Mouse (Mus musculus) brain, adult 2 months (tissue): ENCODE results near the gene Gm10644.
"Not testable (repeated sequence)": the region's sequence is repeated elsewhere in the genome, so short reads cannot be mapped to it uniquely, and the experiment has no call there.

Experiments used
- DNase-seq: peaks from one replicate; pipeline ENCODE4 v3.0.0; 2011; ENCODE audit warnings: low read depth, low spot score

Gm10644 gene

DNA sequence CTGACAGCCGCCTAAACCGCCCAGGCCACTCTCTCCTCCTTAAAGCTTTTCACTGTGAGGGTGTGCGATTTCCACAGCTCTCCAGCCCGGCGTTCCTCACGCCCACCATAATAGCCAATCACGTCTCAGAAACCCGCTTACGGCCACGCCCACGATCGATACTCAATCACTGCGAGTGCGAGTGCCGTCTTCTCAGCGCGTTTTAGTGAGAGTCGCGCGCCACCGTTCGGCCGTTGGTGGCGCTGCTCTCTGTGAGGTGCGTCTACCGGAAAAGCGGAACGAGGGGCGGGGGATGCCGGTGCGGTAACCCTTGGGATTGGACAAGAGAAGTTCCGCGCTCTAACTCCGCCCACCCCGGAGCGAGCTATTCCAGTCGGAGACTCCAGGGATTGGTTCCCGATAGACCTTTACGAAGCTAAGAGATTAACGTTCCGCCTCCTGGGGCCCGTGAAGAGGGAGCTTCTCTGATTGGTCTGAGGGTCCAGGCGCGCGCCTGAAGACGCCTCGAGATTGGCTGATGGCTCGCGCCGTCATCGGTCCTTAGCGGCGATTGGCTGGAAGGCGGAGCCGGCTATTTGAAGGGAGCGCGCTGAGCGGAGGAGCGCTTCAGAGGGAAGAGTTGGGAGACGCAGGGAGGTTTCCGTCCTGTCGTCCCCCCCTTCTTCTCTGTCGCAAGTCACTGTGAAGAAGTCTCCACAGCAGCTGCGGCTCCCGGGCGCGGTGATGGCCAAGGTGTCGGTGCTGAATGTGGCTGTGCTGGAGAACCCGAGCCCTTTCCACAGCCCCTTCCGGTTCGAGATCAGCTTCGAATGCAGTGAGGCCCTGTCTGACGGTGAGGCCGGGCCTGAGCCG lies at the start of gene Gm10644, which contains the start of gene Asf1b:
Gene Gm10644 (minus strand): TSS at position 100 of the 852 bp plus-strand sequence.
Gene Asf1b (plus strand): TSS at position 402 of the 852 bp plus-strand sequence.
- DNase-seq: peak; percentile 100

DNA sequence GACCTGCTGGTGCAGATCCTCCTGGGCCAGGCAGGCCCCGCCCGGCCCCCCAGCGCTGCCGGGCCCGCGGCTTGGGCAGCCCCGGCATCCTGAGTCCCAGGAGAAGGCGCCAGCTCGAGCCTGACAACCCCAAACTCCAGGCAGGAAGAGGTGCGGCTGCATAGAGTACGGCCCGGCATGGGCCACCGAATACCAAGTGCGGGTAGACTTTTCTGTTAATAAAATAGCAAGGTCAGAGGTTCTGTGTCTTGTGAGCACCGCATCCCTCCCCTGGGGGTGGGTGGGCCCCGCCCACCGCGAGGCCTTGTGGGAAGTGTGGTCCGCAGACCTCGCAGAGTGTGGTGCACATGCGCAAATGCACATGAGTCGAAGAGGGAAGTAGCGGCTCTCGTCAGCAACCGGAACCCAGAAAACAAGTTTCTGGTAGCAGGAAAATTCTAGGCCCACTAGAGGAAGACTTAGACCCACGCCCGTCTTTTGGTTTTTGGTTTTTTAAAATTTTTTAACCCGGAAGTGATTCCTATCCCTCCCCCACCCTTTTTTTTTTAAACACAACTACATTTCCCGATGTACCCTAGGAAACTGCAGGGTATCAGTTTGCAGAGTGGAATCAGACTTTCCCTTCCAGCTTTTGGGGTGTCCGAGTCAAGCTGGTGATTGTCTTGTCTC lies 49.7 kb upstream of the Gm10644 start:
- DNase-seq: peak; percentile 98

DNA sequence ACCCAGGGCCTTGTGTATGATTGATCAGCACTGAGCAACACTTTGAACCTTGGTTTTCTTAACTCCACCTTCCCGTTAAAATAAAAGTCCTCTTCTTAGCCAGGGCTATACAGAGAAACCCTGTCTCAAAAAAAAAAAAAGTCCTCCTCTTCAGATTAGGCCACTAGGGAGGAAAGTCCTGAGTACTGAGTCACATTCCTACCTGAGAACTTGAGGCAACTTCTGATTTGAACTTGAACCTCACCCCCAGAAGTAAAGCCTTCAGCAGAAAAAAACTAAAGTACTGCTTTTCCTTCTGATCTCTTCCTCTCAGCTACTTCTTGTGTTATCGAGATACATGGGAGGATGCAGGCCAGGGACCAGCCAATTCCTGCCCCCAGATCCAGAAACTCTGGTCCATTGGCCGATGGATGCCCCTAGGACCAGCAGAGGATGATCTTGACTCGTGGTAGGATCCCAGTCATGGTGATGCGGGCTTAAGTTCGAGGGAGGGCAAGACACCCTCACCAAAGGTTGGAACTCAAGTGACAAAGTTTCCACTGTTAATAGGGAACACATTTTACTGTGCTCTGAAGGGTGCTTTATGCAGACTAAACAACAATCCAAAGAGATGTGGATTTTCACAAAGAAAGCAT lies 48.7 kb upstream of the Gm10644 start:
- no peak for DNase-seq

DNA sequence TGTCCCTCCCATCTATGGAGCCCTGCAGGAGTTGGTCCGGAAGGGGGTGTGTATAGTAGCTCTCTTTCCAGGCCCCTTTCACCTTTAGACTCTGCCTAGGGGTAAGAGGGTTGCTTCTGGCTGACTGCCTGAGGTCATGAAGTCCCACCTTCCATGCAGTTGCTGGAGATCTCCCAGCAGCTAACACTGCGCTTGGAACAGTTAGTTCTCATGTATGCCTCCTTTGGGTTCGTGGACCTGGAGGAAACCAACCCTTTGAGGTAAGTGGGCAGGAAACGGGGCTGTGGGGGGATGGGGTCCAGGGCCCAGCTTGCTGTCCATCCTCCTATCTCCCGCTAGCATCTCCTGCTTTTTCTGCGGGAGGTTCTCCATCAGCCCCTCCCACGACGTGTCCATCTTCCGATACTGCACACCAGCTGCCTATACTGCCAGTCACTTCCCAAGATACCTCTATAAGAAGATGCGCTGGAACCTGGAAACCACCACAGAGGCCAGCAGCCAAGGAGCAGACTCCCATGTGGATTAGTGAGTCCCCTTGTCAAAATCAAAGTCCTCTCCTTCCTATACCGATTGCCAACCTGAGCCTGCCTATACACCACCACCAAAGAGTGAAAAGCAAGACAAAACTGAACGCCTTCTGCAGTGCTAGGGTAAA lies 48.1 kb upstream of the Gm10644 start:
- DNase-seq: no peak

DNA sequence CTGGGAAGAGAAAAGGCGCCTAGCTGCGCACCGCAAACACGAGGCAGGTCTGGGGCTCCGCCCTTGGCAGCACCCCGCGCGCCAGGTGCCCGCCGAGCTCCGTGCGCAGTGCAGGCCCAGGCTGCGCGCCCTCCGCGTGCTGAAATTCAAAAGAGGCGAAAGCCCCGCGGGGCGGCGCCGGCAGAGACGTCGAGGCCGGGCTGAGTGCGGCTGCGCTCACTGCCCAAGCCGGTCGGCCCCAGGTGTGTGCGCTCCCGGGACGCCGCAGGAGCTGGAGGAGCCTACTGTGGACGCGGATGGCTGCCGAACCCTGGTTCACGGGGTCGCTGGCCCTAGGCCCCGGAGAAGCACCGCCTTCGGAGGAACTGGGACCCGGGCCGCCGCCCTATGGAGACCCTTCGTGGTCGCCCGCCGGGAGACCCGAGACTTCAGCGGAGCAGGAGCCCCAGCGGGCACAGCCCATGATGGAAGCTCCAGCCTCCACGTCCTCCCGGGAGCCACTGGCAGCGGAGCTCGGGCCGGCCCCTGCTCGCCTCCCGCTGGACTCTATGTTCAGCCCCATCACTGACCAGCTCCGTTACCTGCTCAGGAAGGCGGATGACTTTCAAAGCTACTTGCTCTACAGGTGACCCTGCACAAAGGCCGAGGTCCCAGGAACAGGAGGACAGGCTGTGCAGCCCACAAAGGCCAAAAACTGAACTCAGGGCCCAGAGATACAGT lies 46.4 kb upstream of the Gm10644 start, which contains the start of gene 1700067K01Rik:
Gene 1700067K01Rik (plus strand): TSS at position 222 of the 720 bp plus-strand sequence.
- no peak for DNase-seq

DNA sequence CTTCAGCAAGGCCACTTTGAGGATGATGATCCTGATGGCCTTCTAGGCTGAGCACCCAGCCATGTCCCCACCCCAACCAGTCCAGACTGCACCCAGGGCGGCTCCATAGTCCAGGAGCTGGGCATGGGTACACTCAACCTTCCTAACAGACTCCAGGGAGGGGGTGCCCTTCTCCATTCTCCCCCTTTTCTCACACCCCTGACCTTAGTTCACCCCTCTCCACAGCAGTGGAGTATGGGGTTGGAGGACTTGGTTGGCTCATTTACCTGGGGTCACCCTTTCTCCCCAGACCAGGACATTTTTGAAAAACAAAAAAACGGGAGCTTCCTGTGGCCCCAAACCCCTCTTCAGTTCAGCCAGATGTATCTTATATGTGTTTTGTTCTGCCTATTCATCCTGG lies 44.8 kb upstream of the Gm10644 start:
- no peak for DNase-seq

DNA sequence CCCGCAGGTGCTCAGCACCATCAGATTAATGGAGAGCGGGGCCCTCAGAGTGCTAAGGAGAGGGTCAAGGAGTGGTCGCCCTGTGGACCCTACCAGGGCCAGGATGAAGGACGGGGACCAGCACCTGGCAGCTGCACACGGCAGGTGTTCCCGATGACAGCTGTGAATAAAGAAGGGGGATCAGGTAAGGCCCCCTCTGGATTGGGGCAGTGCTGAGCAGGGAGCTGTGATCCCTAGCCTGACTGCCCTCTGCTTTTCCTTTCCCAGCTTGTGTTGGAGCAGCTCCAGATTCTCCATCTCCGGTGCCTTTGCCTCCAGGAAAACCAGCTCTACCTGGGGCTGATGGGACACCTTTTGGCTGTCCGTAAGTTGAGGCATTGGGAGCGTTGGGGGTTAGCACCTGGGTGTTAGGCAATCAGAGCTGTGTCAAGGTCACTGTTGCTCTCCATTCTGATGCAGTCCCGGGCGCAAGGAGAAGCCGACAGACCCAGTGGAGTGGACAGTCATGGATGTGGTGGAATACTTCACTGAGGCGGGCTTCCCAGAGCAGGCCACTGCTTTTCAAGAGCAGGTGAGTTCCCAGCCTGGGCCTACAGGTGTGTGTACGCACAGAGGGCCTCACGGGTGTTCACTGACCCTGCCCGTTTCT lies 44.2 kb upstream of the Gm10644 start:
- DNase-seq: no peak

DNA sequence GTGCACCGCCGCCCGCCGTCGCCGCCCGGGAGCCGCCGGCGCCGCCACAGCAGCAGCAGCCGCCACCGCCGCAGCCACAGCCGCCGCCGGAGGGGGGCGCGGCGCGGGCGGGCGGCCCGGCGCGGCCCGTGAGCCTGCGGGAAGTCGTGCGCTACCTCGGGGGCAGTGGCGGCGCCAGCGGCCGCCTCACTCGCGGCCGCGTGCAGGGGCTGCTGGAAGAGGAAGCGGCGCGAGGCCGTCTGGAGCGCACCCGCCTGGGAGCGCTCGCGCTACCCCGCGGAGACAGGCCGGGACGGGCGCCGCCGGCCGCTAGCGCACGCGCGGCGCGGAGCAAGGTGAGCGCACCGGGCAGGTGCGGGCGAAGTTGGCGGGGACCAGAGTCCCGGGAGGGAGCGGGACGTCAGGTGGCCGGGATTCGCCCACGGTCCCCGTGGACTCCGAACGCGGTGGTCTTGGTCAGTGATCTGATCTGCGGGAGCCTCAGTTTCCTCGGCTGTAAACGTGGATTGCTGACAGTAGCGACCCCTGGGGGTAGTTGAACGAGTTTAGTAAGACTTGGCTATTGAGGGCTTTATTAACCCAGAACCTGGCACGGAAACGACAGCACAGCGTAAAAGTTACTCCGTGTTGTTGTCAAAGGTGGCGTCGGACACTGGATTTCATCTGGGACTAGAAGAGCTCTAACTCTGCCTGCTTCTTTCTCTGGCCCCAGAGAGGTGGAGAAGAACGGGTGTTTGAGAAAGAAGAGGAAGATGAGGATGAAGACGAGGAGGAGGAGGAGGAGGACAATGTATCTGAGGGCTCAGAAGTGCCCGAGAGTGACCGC lies 43.4 kb upstream of the Gm10644 start:
- DNase-seq: peak; percentile 67

DNA sequence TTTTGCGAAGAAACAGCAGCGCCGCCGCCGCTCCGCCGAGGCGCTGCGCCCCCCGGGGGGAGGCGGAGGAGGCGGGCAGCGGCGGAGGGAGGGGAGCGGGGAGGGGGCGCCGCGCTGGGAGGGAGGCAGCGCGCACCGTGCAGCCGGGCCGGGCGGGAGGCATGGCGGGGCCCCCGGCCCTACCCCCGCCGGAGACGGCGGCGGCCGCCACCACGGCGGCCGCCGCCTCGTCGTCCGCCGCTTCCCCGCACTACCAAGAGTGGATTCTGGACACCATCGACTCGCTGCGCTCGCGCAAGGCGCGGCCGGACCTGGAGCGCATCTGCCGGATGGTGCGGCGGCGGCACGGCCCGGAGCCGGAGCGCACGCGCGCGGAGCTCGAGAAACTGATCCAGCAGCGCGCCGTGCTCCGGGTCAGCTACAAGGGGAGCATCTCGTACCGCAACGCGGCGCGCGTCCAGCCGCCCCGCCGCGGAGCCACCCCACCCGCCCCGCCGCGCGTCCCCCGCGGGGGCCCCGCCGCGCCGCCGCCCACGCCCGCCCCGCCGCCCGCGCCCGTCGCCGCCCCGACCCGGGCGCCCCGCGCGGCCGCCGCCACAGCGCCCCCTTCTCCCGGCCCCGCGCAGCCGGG lies 42.6 kb upstream of the Gm10644 start, which contains the start of gene Samd1:
Gene Samd1 (plus strand): TSS at position 162 of the 631 bp plus-strand sequence.
- peak; percentile 73 for DNase-seq

DNA sequence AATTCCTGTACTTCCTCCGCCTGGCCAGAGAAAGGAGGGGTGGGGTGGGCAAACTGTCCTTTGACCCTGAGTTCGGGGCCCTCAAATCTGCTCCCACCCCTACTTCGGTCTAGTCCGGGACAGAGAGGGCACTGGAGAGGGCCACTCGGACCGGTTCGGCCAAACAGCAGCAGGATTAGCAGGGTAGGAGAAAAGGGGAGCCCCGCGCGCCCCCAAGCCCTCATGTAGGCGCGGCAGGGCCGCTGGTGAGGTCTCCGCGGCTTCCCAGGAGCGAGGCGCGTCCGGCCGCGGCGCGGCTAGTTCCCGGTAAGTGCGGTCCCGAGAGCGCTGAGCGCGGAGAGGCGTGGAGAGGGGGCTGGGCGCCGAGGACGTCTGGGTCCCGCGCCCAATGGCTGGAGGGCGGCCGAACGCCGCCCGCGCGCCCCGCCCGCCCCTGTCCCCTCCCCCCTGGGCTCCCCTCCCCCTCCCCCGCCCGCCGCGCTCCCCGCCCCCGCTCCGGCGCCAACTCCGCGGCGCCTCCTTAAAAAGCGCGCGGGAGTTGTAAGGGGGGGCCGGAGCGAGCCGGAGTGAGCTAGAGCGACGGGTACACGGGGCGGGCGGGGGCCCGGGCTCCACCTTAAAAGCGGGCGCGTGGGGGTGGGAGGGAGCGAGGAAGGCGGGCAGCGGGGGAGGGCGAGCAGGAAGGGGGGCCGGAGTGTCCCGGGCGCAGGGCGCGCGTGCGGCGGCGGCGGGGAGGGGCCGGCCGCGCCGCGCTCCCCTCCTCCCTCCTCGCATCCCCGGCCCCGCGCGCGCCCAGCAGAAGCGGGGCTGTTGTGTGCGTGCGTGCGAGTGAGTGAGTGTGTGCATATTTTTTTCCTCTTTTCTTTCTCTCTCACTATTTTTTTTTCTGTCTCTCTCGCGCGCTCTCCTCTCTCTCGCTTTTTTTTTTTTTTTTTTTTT lies 41.8 kb upstream of the Gm10644 start:
- DNase-seq: peak; percentile 96

DNA sequence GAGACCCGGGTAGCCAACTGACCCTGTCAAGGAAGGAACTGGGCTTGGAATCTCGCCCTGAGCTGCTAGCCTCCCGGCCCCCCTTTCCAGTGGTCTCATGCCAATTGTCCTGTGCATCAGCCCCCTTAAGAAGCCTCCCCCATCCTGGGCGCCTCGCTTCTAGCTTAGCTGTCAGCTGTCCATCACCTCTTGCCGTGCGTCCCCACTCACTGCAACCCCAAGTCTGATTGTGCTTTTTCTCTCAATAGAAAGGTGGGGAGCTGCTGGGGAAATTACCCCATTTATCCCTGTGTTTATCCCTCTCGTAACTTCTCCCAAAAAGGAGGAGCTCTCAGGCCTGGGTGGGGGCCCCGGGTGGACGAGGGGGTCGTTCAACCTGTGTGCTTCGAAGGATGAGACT lies 41.0 kb upstream of the Gm10644 start:
- DNase-seq: no peak

DNA sequence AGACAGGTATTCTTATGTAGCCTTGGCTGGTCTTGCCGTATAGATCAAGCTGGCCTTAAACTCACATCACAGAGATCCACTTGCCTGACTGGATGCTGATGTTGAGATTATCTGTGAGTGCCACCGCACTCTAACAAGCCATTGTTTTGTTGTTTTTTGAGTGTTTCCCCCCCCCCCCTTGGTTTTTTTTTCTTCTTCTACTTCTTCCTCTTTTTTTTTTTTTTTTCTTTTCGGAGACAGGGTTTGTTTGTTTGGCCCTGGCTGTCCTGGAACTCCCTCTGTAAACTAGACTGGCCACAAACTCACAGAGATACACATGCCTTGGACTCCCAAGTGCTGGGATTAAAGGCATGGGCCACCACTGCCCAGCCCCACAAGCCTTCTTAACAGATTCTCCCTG lies 39.0 kb upstream of the Gm10644 start:
- DNase-seq: no peak

DNA sequence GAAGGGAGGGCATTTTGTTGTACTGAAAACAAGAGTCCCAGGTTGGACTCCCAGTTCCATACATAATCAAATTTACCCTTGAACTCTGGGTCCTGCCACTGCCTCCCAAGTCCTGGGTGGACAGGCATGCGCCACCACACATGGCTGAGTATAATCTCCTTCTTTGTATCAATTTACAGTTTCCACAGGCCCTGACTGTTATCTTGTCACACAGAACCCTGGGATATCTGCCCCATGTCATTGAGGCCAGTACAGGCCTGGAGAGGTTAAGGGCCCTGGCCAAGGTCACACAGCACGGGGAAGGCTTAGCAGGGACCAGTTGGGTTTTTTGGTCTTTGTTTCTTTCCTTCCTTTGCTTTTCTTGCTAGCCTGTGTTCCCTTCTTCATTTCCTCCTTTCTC lies 37.5 kb upstream of the Gm10644 start:
- DNase-seq: no peak

DNA sequence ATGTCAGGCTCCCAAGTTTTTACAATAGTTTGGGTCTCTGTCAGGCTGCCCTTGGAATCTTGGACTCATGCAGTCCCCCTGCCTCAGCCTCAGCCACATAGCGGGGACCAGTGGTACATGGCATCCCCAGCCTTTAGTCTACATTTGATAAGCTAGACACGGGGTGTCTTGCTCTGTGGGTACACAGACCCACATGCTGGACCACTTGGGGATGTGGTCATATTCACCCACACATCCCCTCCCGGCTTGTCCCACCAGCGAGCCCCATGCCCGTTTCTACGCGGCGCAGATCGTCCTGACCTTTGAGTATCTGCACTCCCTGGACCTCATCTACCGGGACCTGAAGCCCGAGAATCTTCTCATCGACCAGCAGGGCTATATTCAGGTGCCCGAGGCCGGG lies 35.2 kb upstream of the Gm10644 start:
- DNase-seq: no peak

DNA sequence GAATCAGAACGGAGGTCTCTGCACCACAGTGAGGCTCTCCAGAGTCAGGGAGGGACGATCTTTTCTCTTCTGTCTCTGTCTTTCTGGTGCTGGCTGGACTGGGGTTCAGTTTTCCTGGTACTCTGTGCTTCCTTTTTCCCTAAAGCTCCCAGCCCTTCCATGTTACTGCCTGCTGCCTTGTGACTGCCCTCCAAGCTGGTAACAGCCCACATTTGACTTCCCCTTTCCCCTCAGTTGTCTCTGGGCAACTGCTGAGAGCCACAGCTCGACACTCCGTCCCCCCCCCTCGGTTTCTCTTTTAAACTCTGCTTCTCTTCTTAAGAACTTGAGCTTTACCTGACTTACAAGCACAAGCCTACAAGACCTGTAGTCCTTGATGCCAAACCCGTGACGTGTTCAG lies 34.2 kb upstream of the Gm10644 start:
- no peak for DNase-seq

DNA sequence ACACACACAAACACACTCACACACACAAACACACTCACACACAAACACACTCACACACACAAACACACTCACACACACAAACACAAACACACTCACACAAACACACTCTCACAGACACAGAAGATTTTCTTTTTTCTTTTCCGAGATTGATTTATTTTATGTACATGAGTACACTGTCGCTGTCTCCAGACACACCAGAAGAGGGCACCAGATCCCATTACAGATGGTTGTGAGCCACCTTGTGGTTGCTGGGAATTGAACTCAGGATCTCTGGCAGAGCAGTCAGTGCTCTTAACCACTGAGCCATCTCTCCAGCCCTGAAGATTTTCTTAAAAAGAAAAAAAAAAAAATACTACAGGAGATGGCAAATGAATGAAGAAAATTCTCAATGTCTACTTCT lies 28.2 kb upstream of the Gm10644 start:
- not testable (repeated sequence) for DNase-seq

DNA sequence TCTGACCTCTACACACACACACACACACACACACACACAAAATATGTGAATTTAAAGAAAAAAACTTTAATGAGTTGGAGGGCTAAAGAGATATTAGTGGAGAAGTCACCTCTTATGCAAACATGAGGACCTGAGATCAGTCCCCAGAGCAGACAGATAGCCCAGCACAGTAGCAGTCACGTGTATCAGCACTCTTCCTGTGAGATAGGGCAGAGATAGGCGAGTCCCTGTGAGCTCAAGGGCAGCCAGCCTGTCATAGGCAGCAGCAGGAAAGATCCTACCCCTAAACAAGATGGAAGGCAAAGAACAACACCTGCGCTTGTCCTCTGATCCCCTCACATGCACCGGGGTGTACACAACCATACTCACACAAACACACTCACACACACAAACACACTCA lies 27.4 kb upstream of the Gm10644 start:
- DNase-seq: no peak

DNA sequence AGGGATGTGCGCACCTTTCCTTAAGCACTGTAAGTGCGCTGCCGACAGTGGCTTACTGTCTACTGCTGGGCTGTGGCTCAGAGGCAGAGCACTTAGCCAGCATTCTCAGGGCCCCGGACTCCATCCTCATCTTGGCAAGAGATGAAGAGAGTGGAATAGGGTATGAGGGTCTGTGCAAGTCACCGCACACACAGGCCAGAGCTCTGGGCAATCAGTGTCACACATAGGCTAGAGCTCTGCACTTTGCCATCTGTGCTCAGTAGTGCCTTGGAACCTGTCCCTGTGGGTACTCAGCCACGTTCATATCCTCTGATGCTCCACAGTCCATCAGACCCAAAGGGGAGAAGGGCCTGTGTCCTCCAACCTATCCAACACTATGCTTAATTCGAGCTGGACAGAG lies 26.5 kb upstream of the Gm10644 start:
- DNase-seq: no peak
